Mouse (Mus musculus) R1 (cell line): ENCODE measurements at regions not wholly inside any gene's neighbourhood (a gene's known extent, or its start where the extent isn't known, plus 50 kb on each side); places are given as distances from the start of the nearest gene placed in this dataset.
"Not testable (repeated sequence)": the region's sequence is repeated elsewhere in the genome, so short reads cannot be mapped to it uniquely, and the experiment has no call there.

ENCODE experiments used
- DNase-seq: peaks from one replicate; pipeline ENCODE4 v3.0.0-alpha.2; 2018; ENCODE audit warnings: low read depth, low spot score

DNA sequence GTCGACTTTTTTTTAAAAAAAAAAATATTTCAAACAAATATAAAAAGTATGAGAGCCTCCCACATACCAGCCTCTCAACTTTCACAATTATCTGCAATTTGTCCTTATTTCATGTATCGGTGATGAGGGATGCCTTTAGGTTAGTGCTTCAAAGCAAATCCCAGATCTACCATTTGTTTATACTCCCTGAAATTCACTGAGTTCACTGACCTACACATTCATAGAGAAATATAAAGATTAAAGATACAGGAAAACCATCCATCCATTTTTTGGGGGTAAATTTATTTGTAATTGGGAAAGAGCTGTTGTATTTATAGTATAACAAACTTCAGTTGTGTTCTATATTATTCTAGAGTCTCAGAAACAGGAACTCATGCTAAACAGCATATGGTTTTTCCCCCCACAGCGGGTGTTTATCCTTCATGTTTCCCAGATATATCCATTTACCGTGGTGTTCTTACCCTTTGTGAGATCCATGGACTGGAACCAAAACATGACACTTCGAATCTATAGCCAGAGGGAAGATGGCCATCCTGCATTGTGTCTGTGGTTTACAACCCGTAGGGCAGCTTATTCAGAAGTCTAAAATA is 120.1 kb upstream of the Cpsf6 start:
- DNase-seq: no peak

DNA sequence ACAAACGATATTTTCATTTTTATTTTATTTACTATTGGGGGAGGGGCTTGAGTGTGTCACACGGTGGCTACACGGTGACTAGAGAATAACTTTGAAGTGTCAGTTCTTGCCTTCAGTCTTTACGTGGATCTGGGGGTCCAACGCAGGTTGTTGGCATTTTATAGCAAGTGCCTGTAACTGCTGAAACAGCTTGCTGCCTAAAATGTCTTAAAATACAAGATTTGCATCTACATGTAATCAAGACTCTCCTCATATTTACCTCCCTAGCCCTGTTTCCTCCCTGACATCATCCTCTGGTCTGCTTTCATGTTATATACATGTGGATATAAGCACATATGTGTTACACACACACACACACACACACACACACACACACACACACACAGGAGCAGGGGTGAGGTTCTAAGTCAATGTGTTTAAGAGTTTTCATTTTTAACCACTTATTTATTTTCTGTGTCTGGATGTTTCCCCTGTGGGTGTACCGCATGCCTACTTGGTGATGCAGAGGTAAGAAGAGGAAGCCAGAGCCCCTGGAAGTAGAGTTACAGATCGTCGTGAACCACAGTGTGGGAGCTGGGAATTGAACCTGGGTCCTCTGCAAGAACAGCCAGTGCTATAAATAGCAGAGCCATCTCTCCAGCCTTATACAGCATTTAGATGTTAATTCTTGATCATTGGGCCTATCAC is 119.5 kb upstream of the Cpsf6 start:
- no peak for DNase-seq

DNA sequence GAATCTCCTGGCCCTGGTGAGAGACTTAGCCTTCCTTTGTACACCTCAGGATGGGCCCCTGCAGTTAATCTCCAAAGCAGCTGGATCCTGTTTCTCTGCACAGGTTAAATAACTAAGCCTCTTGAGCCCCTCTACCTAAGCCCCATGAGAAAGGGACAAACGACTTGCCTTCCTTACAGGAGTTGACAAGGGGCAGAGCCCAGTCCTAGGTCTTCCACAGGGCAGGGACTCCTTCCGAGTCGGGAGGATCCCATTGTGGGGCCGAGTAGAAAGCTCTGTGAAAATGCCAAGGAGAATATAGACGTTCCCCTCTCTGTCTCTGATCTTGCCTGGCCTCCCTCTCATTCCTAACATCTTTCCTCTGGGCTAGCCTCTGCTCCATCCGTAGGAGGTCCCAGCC is 118.7 kb upstream of the Cpsf6 start:
- no peak for DNase-seq

- no peak for DNase-seq
These were observed 117.9 kb upstream of the Cpsf6 start for GRCm38 (mm10) chr10:117497565-117498256.

DNA sequence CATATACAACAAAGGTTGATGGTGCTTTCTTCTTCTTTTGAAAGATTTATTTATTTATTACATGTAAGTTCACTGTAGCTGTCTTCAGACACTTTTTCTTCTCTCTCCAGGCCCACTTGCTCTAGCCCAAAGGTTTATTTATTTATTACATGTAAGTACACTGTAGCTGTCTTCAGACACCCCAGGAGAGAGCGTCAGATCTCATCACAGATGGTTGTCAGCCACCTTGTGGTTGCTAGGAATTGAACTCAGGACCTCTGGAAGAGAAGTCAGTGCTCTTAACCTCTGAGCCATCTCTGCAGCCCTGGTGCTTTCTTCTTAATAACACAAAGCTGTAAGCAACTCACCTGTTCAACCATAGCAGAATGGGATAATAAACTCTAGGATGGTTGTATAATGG is 117.3 kb upstream of the Cpsf6 start:
- DNase-seq: not testable (repeated sequence)

- peak; percentile 84 for DNase-seq
These were observed 116.5 kb upstream of the Cpsf6 start for GRCm38 (mm10) chr10:117496064-117497011.

GRCm38 (mm10) chr10:117494171-117494701 is 114.4 kb upstream of the Cpsf6 start:
- DNase-seq: no peak

- no peak for DNase-seq
These were observed 114.0 kb upstream of the Cpsf6 start for GRCm38 (mm10) chr10:117493824-117494121.

GRCm38 (mm10) chr10:117493091-117493823 is 113.4 kb upstream of the Cpsf6 start:
- no peak for DNase-seq

GRCm38 (mm10) chr10:117492391-117492990 is 112.7 kb upstream of the Cpsf6 start:
- DNase-seq: peak; percentile 31

GRCm38 (mm10) chr10:117491711-117492110 is 111.9 kb upstream of the Cpsf6 start:
- DNase-seq: no peak

DNA sequence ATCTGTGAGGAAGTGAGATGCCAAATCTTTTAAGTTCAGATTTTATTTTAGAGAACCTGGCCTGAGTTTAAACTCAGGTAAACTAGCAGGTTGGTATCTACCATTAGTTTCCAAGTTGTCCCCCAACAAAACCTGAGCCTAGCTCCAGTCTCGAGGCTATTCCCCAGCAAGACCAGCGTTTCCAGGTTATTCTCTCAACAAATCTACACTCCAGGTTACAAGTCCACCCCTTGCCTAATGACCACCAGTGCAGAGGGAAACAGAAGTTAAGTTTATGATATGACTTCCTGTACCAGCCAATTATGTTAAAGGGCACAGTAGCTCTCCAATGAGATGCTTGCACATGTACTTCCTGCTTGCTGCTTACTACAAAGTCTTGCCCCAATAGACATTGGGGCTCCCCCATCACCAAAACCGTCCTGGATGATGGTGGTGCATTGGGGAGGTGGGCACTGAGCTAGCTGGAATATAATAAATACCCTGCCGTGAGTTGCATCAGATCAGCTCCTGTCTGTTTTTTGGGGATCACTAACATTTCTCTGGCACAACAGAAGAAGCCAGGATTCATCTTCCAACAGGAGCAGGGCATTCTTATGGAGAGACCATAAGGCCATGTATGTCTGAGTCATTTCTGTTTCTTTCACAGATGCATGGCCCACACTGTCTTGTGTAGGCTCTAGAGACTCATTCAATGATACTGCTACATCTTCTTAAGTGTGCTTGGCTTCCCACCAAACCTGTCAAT is 111.2 kb upstream of the Cpsf6 start:
- no peak for DNase-seq

- DNase-seq: no peak
These were observed 103.3 kb upstream of the Cpsf6 start for GRCm38 (mm10) chr10:117483091-117483600.

GRCm38 (mm10) chr10:117482361-117482760 is 102.5 kb upstream of the Cpsf6 start:
- DNase-seq: no peak

DNA sequence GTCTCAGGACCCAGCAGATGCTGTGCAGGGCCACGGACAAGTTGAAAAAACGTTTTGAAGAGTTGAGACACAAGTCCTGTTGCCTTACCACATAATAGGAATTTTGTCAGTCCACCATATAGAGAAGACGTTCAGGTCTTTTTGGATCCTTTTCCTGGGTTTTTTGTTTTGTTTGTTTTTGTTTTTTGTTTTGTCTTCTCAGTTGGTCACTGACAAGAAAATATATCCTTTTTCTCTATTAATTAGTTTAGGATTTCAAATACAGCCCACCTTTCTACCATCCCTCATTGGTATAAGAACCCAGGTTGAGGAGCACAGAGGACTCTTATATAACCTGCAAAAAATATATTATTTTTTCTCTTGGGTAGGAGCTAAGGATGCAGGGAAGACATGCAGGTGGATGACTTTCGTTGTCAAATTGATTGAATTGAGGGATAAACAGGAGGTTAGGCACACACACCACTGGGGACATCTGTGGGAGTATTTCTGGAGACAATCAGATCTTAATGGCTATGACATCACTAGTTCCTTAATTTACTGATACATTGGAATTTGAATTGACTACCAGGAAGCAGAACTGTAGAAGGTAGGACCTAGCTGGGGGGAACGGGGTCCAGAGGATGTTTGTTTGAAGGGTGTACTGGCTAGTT is 101.7 kb upstream of the Cpsf6 start:
- DNase-seq: no peak

- no peak for DNase-seq
These were observed 100.6 kb upstream of the Cpsf6 start for GRCm38 (mm10) chr10:117480456-117480850.

GRCm38 (mm10) chr10:117479721-117480455 is 100.1 kb upstream of the Cpsf6 start:
- DNase-seq: no peak

- no peak for DNase-seq
These were observed 99.1 kb upstream of the Cpsf6 start for GRCm38 (mm10) chr10:117478931-117479280.
